Mouse (Mus musculus) megakaryocyte, embryonic 14.5 days (primary cell): ENCODE results near the gene Mob3a.

ENCODE experiments used
- FLI1 ChIP-seq: IDR thresholded peaks from 2 replicates; pipeline ENCODE4 v1.6.1; 2012; ENCODE audit warnings: low read length, inconsistent platforms, mixed read lengths
- GATA1 ChIP-seq: IDR thresholded peaks from 3 replicates; pipeline ENCODE4 v1.6.1; 2012; ENCODE audit warnings: mixed read lengths, low read length, inconsistent platforms, borderline replicate concordance

DNA sequence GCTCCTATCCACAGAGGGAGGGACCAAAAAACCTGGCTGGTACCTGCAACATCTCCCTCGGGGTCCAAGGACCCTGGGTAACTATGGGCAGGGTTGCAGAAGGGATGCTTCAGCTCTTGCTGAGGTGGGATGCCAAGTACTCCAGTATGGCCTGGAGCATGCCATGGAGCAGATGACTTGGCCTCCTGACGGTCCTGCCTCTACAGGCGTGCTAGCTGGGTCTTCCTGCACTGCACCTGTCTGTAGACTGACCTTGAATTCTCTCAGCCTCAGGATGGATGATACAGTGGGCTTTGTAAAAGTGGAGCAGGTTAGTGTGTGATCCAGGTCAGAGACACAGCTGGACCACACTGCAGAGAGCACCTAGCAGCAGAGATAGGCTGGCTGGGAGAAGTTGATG is 3.7 kb upstream of the Mob3a start:
- TF ChIP-seq FLI1 (no peak), GATA1 (no peak)
